Mouse (Mus musculus) liver, embryonic 15.5 days (tissue): ENCODE results near the gene Egf. TPM values are rescaled to one million over a fixed set of nuclear protein-coding genes. Genes with fewer than 3 reads are reported as not detected.

Experiments
- ATAC-seq: fragments of 200-750 bp; cut with Nextera tagmentation; 2 replicates; pipeline ENCODE4 v1.8.0; 2017; ENCODE audit warnings: moderate number of reproducible peaks, mild to moderate bottlenecking, moderate library complexity; ENCODE audit not compliant: insufficient read depth
- H3K27ac ChIP-seq: fragments of 300-500 bp; sonication (generic); replicated peaks from 2 replicates; pipeline ENCODE4 v1.5.1; 2015; ENCODE audit warnings: mild to moderate bottlenecking, inconsistent platforms
- H3K27me3 ChIP-seq: fragments of 300-500 bp; sonication (generic); 2 replicates; pipeline ENCODE4 v1.6.1; 2015; ENCODE audit warnings: mild to moderate bottlenecking, inconsistent platforms
- H3K36me3 ChIP-seq: fragments of 300-500 bp; sonication (generic); replicated peaks from 2 replicates; pipeline ENCODE4 v1.6.1; 2015; ENCODE audit warnings: moderate library complexity, mild to moderate bottlenecking, inconsistent platforms
- H3K4me1 ChIP-seq: fragments of 300-500 bp; sonication (generic); replicated peaks from 2 replicates; pipeline ENCODE4 v1.6.1; 2015; ENCODE audit warnings: inconsistent platforms
- H3K4me2 ChIP-seq: fragments of 300-500 bp; sonication (generic); 2 replicates; pipeline ENCODE4 v1.6.1; 2015; ENCODE audit warnings: moderate library complexity, mild to moderate bottlenecking, inconsistent platforms
- H3K4me3 ChIP-seq: fragments of 300-500 bp; sonication (generic); replicated peaks from 2 replicates; pipeline ENCODE4 v1.5.1; 2015; ENCODE audit warnings: mild to moderate bottlenecking, inconsistent platforms
- H3K9ac ChIP-seq: fragments of 300-500 bp; sonication (generic); 2 replicates; pipeline ENCODE4 v1.6.1; 2015; ENCODE audit warnings: moderate library complexity, mild to moderate bottlenecking, inconsistent platforms
- H3K9me3 ChIP-seq: fragments of 300-500 bp; sonication (generic); replicated peaks from 2 replicates; pipeline ENCODE4 v1.6.1; 2016; ENCODE audit warnings: inconsistent platforms
- WGBS: fragments of 180-500 bp; shearing (Covaris S2); methylation state at CpG from one replicate; pipeline ENCODE4 v1.1.7; 2015; ENCODE audit warnings: mixed read lengths; ENCODE audit not compliant: insufficient replicate concordance; 5-methylcytosine and 5-hydroxymethylcytosine counted together
- polyA plus RNA-seq: library from polyadenylated mRNA; unstranded; fragments of >200 nt; fragmentation: Nextera tagmentation; extraction: Ambion mirVana; gene quantifications from 2 replicates; pipeline ENCODE4 v1.2.1, GENCODE M21; 2015

The Egf gene
- polyA plus RNA-seq, 1 experiment from 2014 or later: 0.47 TPM

GRCm38 (mm10) chr3:129650293-129650612 lies 104.9 kb downstream of the Egf start:
- no peak overlapping the region for H3K4me3 ChIP-seq
- no peaks in the 10 kb centered on the region for H3K9me3 ChIP-seq
- no peak overlapping the region for H3K27ac ChIP-seq
- H3K27me3 ChIP-seq: no peaks in the 10 kb centered on the region
- H3K36me3 ChIP-seq: no peaks in the 10 kb centered on the region
- H3K4me1 ChIP-seq: no peaks in the 10 kb centered on the region
- H3K4me2 ChIP-seq: no peak overlapping the region
- ATAC-seq: no peak
- H3K9ac ChIP-seq: no peak overlapping the region

- no peak for ATAC-seq
- H3K36me3 ChIP-seq: no peaks in the 10 kb centered on the region
- H3K27me3 ChIP-seq: no peaks in the 10 kb centered on the region
- H3K9ac ChIP-seq: no peak overlapping the region
- no peaks in the 10 kb centered on the region for H3K9me3 ChIP-seq
- 69% methylated on average over 8 of the region's 8 CpGs for WGBS
- H3K4me1 ChIP-seq: no peaks in the 10 kb centered on the region
- no peak overlapping the region for H3K4me2 ChIP-seq
- no peak overlapping the region for H3K4me3 ChIP-seq
- H3K27ac ChIP-seq: no peak overlapping the region
These were observed 105.4 kb downstream of the Egf start for GRCm38 (mm10) chr3:129649586-129650292.

GRCm38 (mm10) chr3:129648598-129648997 lies 106.5 kb downstream of the Egf start:
- Histone ChIP-seq H3K27ac (no peak overlapping the region), H3K27me3 (no peaks in the 10 kb centered on the region), H3K36me3 (no peaks in the 10 kb centered on the region), H3K9me3 (no peaks in the 10 kb centered on the region), H3K4me2 (no peak overlapping the region), H3K4me1 (no peaks in the 10 kb centered on the region), H3K9ac (no peak overlapping the region), H3K4me3 (no peak overlapping the region)
- ATAC-seq: no peak
- whole genome bisulfite sequencing: 73% methylated on average over 5 of the region's 5 CpGs

GRCm38 (mm10) chr3:129647312-129647711 lies 107.8 kb downstream of the Egf start:
- Histone ChIP-seq H3K27me3 (no peaks in the 10 kb centered on the region), H3K4me2 (no peak overlapping the region), H3K9ac (no peak overlapping the region), H3K4me3 (no peak overlapping the region), H3K27ac (no peak overlapping the region), H3K4me1 (no peaks in the 10 kb centered on the region), H3K9me3 (no peaks in the 10 kb centered on the region), H3K36me3 (no peaks in the 10 kb centered on the region)
- ATAC-seq: no peak
- 80% methylated on average over 10 of the region's 10 CpGs for WGBS

GRCm38 (mm10) chr3:129646781-129647180 lies 108.3 kb downstream of the Egf start:
- no peak overlapping the region for H3K4me3 ChIP-seq
- 59% methylated on average over 5 of the region's 5 CpGs for WGBS
- no peak overlapping the region for H3K4me2 ChIP-seq
- H3K27ac ChIP-seq: no peak overlapping the region
- no peaks in the 10 kb centered on the region for H3K36me3 ChIP-seq
- no peaks in the 10 kb centered on the region for H3K4me1 ChIP-seq
- H3K27me3 ChIP-seq: no peaks in the 10 kb centered on the region
- no peak for ATAC-seq
- no peak overlapping the region for H3K9ac ChIP-seq
- no peaks in the 10 kb centered on the region for H3K9me3 ChIP-seq

- no peaks in the 10 kb centered on the region for H3K4me1 ChIP-seq
- H3K4me2 ChIP-seq: no peak overlapping the region
- no peaks in the 10 kb centered on the region for H3K36me3 ChIP-seq
- H3K9me3 ChIP-seq: no peaks in the 10 kb centered on the region
- no peak overlapping the region for H3K27ac ChIP-seq
- no peak overlapping the region for H3K4me3 ChIP-seq
- no peak overlapping the region for H3K9ac ChIP-seq
- WGBS: 38% methylated on average over 3 of the region's 3 CpGs
- H3K27me3 ChIP-seq: no peaks in the 10 kb centered on the region
- ATAC-seq: no peak
These were observed 109.7 kb downstream of the Egf start for GRCm38 (mm10) chr3:129645409-129645808.

GRCm38 (mm10) chr3:129641621-129642020 lies 113.5 kb downstream of the Egf start:
- Histone ChIP-seq H3K4me2 (no peak overlapping the region), H3K4me3 (no peak overlapping the region), H3K4me1 (no peaks in the 10 kb centered on the region), H3K9ac (no peak overlapping the region), H3K27ac (no peak overlapping the region), H3K27me3 (no peaks in the 10 kb centered on the region), H3K36me3 (no peaks in the 10 kb centered on the region), H3K9me3 (no peaks in the 10 kb centered on the region)
- 69% methylated on average over 7 of the region's 7 CpGs for WGBS
- no peak for ATAC-seq

- no peaks in the 10 kb centered on the region for H3K27me3 ChIP-seq
These were observed 114.7 kb downstream of the Egf start for GRCm38 (mm10) chr3:129640211-129641000.

GRCm38 (mm10) chr3:129639701-129640100 lies 115.4 kb downstream of the Egf start:
- H3K27me3 ChIP-seq: no peaks in the 10 kb centered on the region
- no peak overlapping the region for H3K4me2 ChIP-seq
- no peaks in the 10 kb centered on the region for H3K9me3 ChIP-seq
- H3K4me3 ChIP-seq: no peak overlapping the region
- H3K9ac ChIP-seq: no peak overlapping the region
- H3K27ac ChIP-seq: no peak overlapping the region
- no peaks in the 10 kb centered on the region for H3K36me3 ChIP-seq
- WGBS: 42% methylated on average over 5 of the region's 5 CpGs
- no peaks in the 10 kb centered on the region for H3K4me1 ChIP-seq
- ATAC-seq: no peak

More at GRCm38 (mm10) chr3:129640211-129641000, 114.7 kb downstream of the Egf start:
- Histone ChIP-seq H3K9ac (no peak overlapping the region), H3K4me1 (no peaks in the 10 kb centered on the region), H3K4me2 (no peak overlapping the region), H3K27ac (no peak overlapping the region), H3K9me3 (no peaks in the 10 kb centered on the region), H3K36me3 (no peaks in the 10 kb centered on the region), H3K4me3 (no peak overlapping the region)
- 72% methylated on average over 10 of the region's 10 CpGs for WGBS
- no peak for ATAC-seq

- WGBS: 82% methylated on average over 6 of the region's 6 CpGs
- Histone ChIP-seq H3K27ac (no peak overlapping the region), H3K27me3 (no peaks in the 10 kb centered on the region), H3K4me2 (no peak overlapping the region), H3K4me3 (no peak overlapping the region), H3K9me3 (no peaks in the 10 kb centered on the region), H3K36me3 (0 out of 2 replicates have a peak, but pooled peaks cover 8% of the 10 kb centered on the region), H3K4me1 (peaks cover 3% of the 10 kb centered on the region; the same call in 1 of the 2 replicates), H3K9ac (no peak overlapping the region)
- ATAC-seq: no peak
These were observed 117.7 kb downstream of the Egf start for GRCm38 (mm10) chr3:129637446-129637845.

GRCm38 (mm10) chr3:129634260-129634901 lies 120.7 kb downstream of the Egf start:
- no peak overlapping the region for H3K4me2 ChIP-seq
- H3K27ac ChIP-seq: no peak overlapping the region
- peaks cover 3% of the 10 kb centered on the region; the same call in 1 of the 2 replicates for H3K4me1 ChIP-seq
- no peaks in the 10 kb centered on the region for H3K27me3 ChIP-seq
- no peaks in the 10 kb centered on the region for H3K9me3 ChIP-seq
- no peak for ATAC-seq
- H3K9ac ChIP-seq: no peak overlapping the region
- H3K4me3 ChIP-seq: no peak overlapping the region
- WGBS: 72% methylated on average over 11 of the region's 11 CpGs
- H3K36me3 ChIP-seq: 0 out of 2 replicates have a peak, but pooled peaks cover 8% of the 10 kb centered on the region
